Mouse (Mus musculus) lung, postnatal 0 days (tissue): ENCODE data around the gene AI854703. TPM values are rescaled to one million over a fixed set of nuclear protein-coding genes. Genes with fewer than 3 reads are reported as not detected.

Source experiments
- ATAC-seq: fragments of 200-750 bp; cut with Nextera tagmentation; 2 replicates; pipeline ENCODE4 v1.8.0; 2017; ENCODE audit warnings: moderate library complexity
- DNase-seq: peaks from one replicate; pipeline ENCODE4 v3.0.0-alpha.2; 2016; ENCODE audit warnings: low spot score
- H3K27ac ChIP-seq: fragments of 300-500 bp; sonication (generic); 2 replicates; pipeline ENCODE4 v1.5.1; 2014; ENCODE audit warnings: antibody characterized with exemption, mild to moderate bottlenecking, low read length, mixed read lengths
- H3K27me3 ChIP-seq: fragments of 300-500 bp; sonication (generic); replicated peaks from 2 replicates; pipeline ENCODE4 v1.6.1; 2014; ENCODE audit warnings: low read length, mixed read lengths; ENCODE audit not compliant: insufficient read depth
- H3K36me3 ChIP-seq: fragments of 300-500 bp; sonication (generic); 2 replicates; pipeline ENCODE4 v1.6.1; 2014; ENCODE audit warnings: low read length, mixed read lengths; ENCODE audit not compliant: insufficient read depth
- H3K4me1 ChIP-seq: fragments of 300-500 bp; sonication (generic); 2 replicates; pipeline ENCODE4 v1.6.1; 2014; ENCODE audit warnings: antibody characterized with exemption, low read depth, low read length, mixed read lengths; ENCODE audit not compliant: insufficient read depth
- H3K4me2 ChIP-seq: fragments of 300-500 bp; sonication (generic); replicated peaks from 2 replicates; pipeline ENCODE4 v1.6.1; 2014; ENCODE audit warnings: low read depth, mild to moderate bottlenecking, low read length, moderate library complexity, mixed read lengths
- H3K4me3 ChIP-seq: fragments of 300-500 bp; sonication (generic); 2 replicates; pipeline ENCODE4 v1.5.1; 2014; ENCODE audit warnings: low read depth, low read length
- H3K9ac ChIP-seq: fragments of 300-500 bp; sonication (generic); replicated peaks from 2 replicates; pipeline ENCODE4 v1.6.1; 2014; ENCODE audit warnings: low read depth, mild to moderate bottlenecking
- H3K9me3 ChIP-seq: fragments of 300-500 bp; sonication (generic); 2 replicates; pipeline ENCODE4 v1.6.1; 2016; ENCODE audit warnings: low read length, mixed read lengths
- CTCF ChIP-seq: IDR thresholded peaks from 2 replicates; pipeline ENCODE4 v1.5.1; 2016; ENCODE audit warnings: antibody characterized with exemption, mild to moderate bottlenecking
- EP300 ChIP-seq: IDR thresholded peaks from 2 replicates; pipeline ENCODE4 v1.6.1; 2016; ENCODE audit warnings: antibody characterized with exemption, mild to moderate bottlenecking, control low read depth
- WGBS: fragments of 180-500 bp; shearing (Covaris S2); extraction: QIAGEN DNeasy Blood & Tissue Kit; methylation state at CpG from one replicate; pipeline ENCODE4 v1.1.7; 2014; 5-methylcytosine and 5-hydroxymethylcytosine counted together
- polyA plus RNA-seq: library from polyadenylated mRNA; unstranded; fragments of >200 nt; fragmentation: Nextera tagmentation; extraction: Ambion mirVana; gene quantifications from 2 replicates; pipeline ENCODE4 v1.2.1, GENCODE M21; 2015

Gene AI854703
- polyA plus RNA-seq, 1 experiment from 2014 or later, result 0.49 TPM

DNA sequence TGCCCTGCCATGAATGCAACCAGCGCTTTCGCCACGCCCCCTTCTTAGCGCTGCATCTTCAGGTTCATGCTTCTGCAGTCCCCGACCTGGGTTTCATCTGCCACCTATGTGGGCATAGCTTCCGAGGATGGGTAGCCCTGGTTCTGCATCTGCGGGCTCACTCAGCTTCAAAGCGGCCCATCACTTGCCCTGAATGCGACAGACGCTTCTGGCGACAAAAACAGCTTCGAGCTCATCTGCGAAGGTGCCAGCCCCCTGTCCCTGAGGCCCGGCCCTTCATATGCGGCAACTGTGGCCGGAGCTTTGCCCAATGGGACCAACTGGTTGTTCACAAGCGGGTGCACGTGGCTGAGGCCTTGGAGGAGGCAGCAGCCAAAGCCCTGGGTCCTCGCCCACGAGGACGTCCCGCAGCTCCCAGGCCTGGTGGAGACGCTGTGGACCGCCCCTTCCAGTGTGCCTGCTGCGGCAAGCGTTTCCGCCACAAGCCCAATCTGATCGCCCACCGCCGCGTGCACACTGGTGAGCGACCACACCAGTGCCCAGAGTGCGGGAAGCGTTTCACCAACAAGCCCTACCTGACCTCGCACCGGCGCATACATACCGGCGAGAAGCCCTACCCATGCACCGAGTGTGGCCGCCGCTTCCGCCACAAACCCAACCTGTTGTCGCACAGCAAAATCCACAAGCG is 29.9 kb upstream of the AI854703 start:
- H3K27ac ChIP-seq, result no peak overlapping the region
- 97% methylated on average over 45 of the region's 45 CpGs for WGBS
- H3K9me3 ChIP-seq, result peaks cover 10% of the 10 kb centered on the region
- H3K4me2 ChIP-seq, result no peak overlapping the region
- TF ChIP-seq EP300 (no peak), CTCF (no peak)
- no peak for ATAC-seq
- H3K9ac ChIP-seq, result no peak overlapping the region
- DNase-seq, result no peak
- no peak overlapping the region for H3K4me3 ChIP-seq
- H3K27me3 ChIP-seq, result no peaks in the 10 kb centered on the region
- peaks cover 22% of the 10 kb centered on the region; the same call in 1 of the 2 replicates for H3K36me3 ChIP-seq
- H3K4me1 ChIP-seq, result peaks cover 14% of the 10 kb centered on the region

DNA sequence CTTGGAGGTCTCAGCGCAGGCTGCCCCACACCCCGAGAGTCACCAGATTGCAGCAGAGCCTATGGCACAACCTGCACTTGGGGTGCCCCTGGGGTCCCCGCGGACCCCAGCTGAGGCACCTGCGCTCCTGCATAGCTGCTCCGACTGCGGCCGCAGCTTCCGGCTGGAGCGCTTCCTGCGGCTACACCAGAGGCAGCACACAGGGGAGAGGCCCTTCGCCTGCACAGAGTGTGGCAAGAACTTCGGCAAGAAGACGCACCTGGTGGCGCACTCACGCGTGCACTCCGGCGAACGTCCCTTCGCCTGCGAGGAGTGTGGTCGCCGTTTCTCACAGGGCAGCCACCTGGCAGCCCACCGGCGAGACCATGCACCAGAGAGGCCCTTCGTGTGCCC is 29.3 kb upstream of the AI854703 start:
- no peak overlapping the region for H3K4me2 ChIP-seq
- peaks cover 22% of the 10 kb centered on the region; the same call in 1 of the 2 replicates for H3K36me3 ChIP-seq
- no peak overlapping the region for H3K27ac ChIP-seq
- 95% methylated on average over 27 of the region's 27 CpGs for WGBS
- no peak for ATAC-seq
- TF ChIP-seq EP300 (no peak), CTCF (no peak)
- peaks cover 10% of the 10 kb centered on the region for H3K9me3 ChIP-seq
- H3K4me1 ChIP-seq, result peaks cover 14% of the 10 kb centered on the region
- no peak for DNase-seq
- no peak overlapping the region for H3K4me3 ChIP-seq
- no peaks in the 10 kb centered on the region for H3K27me3 ChIP-seq
- H3K9ac ChIP-seq, result no peak overlapping the region

DNA sequence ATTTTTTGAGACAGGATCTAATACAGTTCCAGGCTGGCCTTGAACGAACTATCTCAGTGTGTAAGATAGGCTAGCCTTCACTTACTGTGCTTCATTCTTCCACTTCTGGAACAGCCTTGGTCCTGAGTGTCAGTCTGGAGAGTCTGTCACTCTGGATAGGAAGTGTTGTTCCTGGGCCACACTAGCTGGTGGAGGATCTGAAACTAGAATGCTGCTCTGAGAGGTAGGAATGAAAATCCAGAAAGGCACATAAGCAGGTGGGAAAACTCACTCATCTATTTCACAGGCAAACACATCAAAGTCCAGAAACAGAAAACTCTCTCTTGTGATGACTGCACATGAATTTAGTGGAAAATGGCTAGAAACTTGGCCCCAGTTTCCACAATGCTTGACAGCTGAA is 26.0 kb upstream of the AI854703 start:
- no peak for TF ChIP-seq EP300
- no peak for TF ChIP-seq CTCF
- no peak overlapping the region for H3K9ac ChIP-seq
- no peak for ATAC-seq
- no peaks in the 10 kb centered on the region for H3K27me3 ChIP-seq
- no peak overlapping the region for H3K27ac ChIP-seq
- H3K9me3 ChIP-seq, result peaks cover 10% of the 10 kb centered on the region
- H3K36me3 ChIP-seq, result peaks cover 22% of the 10 kb centered on the region; the same call in 1 of the 2 replicates
- H3K4me3 ChIP-seq, result no peak overlapping the region
- H3K4me2 ChIP-seq, result no peak overlapping the region
- 92% methylated on average over 1 of the region's 1 CpGs for WGBS
- DNase-seq, result no peak
- no peaks in the 10 kb centered on the region for H3K4me1 ChIP-seq

DNA sequence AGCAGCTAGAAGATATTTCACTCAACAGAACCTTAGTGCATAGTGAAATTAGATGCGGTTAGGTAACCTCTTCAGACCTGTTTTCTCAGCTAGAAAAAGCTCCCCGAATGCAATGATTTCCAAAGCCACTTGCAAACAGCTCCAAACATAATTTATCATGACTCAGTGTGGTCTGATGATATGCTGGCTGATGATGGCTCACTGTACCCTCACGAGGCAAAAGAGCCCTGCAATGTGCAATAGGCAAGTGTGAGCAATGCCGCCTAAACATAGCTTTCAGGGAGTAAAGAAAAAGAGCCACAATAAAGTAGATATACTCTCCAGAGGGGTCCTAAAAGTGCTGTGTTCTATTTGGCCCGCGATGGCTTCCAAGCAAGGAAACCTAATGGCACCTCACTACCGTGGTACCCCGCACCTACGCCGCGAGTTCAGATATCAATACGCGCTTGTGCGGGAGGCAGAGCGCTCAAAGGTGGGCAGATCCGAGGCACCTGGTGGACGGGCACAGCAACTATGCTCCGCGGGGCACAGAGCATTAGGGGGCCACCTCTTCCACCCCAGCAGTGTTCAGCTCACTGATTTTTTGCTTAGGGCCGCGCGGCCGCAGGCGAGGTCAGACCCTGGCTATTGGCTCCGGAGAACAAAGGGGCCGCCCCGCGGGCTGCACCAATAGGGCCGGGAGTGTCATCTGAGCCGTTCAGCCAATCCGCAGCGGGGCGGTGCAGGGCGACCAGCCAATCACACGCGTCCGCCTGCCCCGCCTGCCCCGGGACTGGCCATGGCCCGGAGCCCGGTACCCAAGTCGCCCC is 25.1 kb upstream of the AI854703 start, which contains the start of gene Zfp775:
Zfp775 (plus strand) TSS at position 793 of the 809 bp plus-strand sequence.
- DNase-seq, result peak; percentile 97
- ATAC-seq, result peak; percentile 100
- TF ChIP-seq EP300 (no peak), CTCF (peak; percentile 19)
- H3K9ac ChIP-seq, result peak within 1 kb of the TSS; percentile 51
- no peaks in the 10 kb centered on the region for H3K27me3 ChIP-seq
- H3K9me3 ChIP-seq, result peaks cover 8% of the 10 kb centered on the region
- WGBS, result 6% methylated on average over 42 of the region's 42 CpGs
- H3K36me3 ChIP-seq, result peaks cover 15% of the 10 kb centered on the region; the same call in 1 of the 2 replicates
- no peaks in the 10 kb centered on the region for H3K4me1 ChIP-seq
- peak within 1 kb of the TSS; percentile 88 for H3K4me2 ChIP-seq
- peak within 1 kb of the TSS; percentile 85 for H3K27ac ChIP-seq
- peak within 1 kb of the TSS; percentile 56 for H3K4me3 ChIP-seq

DNA sequence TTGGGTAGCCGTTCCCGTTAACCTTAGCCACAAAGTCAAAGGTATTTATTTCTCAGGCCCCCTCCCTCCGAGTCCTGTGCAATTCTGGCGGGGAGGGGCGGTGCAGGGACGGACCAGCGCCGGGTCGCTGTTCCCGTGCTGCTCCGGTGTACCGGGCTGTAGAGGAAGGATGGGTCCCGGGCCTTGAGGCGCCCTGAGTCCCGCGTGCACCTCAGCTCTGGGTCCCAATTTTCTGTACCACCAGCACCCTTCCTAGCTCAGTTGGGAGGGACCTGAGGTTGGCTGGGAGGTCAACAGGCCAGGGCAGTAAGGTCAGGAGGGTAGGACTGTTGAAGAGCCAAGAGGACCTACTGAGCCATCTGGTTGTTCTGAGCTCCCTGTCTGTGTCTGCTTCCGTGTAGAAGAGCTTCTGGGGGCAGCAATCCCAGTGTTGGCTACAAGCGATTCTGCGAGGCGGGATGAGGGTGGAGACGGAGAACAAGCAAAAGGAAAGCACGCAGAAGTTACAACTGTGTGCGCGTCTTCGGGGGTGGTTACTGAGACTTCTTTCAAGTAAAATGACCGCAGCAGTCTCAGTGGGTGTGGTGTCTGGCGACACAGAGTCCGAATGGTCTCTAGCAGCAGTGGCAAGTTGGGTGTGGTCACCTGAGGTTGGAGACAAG is 24.4 kb upstream of the AI854703 start:
- Histone ChIP-seq H3K4me1 (no peaks in the 10 kb centered on the region), H3K4me2 (peak overlapping the region; percentile 88), H3K27ac (peak overlapping the region; percentile 85), H3K9ac (peak overlapping the region; percentile 51), H3K27me3 (no peaks in the 10 kb centered on the region), H3K4me3 (peak overlapping the region; percentile 56), H3K36me3 (peaks cover 8% of the 10 kb centered on the region; the same call in 1 of the 2 replicates), H3K9me3 (0 out of 2 replicates have a peak, but pooled peaks cover under 1% of the 10 kb centered on the region)
- DNase-seq (peak; percentile 59), ATAC-seq (peak; percentile 61)
- WGBS, result 2% methylated on average over 27 of the region's 28 CpGs
- TF ChIP-seq CTCF (no peak), EP300 (no peak)

DNA sequence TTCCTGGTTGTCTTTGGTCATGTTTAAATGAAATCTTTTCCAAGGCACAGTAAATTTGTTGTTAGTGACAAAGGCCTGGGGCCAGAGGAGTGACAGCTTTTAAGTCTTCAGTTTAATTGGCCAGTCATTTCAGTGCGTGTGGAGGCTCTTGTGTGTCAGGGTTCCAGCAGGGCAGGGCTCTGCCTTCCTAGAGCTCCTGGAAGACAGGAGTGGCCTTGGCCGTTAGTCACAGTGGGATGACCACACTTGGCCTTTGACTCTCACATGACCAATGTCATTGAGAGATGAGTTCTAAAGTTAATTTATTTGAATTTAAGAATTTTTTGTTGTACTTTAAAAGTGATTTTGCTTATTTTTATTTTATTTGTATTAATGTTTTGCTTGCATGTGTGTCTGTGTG is 18.4 kb upstream of the AI854703 start:
- no peak for ATAC-seq
- H3K27ac ChIP-seq, result no peak overlapping the region
- 78% methylated on average over 2 of the region's 2 CpGs for WGBS

More for the DNA sequence above, 18.4 kb upstream of the AI854703 start:
- no peaks in the 10 kb centered on the region for H3K9me3 ChIP-seq
- no peaks in the 10 kb centered on the region for H3K27me3 ChIP-seq
- no peak overlapping the region for H3K9ac ChIP-seq
- no peak overlapping the region for H3K4me2 ChIP-seq
- no peak overlapping the region for H3K4me3 ChIP-seq
- H3K4me1 ChIP-seq, result no peaks in the 10 kb centered on the region
- DNase-seq, result no peak
- H3K36me3 ChIP-seq, result no peaks in the 10 kb centered on the region
- TF ChIP-seq EP300 (no peak), CTCF (no peak)
